Mouse (Mus musculus): Measurements from ENCODE around the gene Ninj1. TPM values are rescaled to one million over a fixed set of nuclear protein-coding genes. Genes with fewer than 3 reads are reported as not detected.

Ninj1 gene
- total RNA-seq, 2 experiments from 2014 or later = 17.3 to 23.8 TPM

- no peak for DNase-seq (ENCODE audit: low spot score)
Measured at GRCm38 (mm10) chr13:49225159-49225558, 37.9 kb downstream of the Ninj1 start.

DNA sequence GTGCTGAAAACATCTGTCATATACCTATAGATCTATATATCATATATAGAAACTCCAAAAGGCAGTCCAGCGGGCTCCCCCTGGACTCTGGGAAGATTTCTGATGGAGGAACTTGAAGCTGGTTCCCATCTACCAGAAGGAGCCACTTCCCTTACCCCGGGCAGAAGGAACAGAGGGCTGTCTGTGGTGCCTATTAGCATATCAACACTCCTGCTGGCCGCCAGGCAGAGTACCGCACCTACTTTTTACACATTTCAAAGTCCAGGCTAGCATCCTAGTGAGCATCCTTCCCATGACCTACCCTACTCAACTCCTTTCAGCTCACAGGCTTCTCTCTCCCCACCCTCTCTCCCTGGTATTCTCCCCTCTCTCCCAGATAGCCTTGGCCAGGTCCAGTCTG is 38.3 kb downstream of the Ninj1 start:
- DNase-seq (ENCODE audit: low spot score) = no peak

GRCm38 (mm10) chr13:49233792-49234572 is 46.7 kb downstream of the Ninj1 start:
- DNase-seq (ENCODE audit: low spot score) = no peak

GRCm38 (mm10) chr13:49234711-49235110 is 47.4 kb downstream of the Ninj1 start:
- DNase-seq (ENCODE audit: low spot score) = no peak

DNA sequence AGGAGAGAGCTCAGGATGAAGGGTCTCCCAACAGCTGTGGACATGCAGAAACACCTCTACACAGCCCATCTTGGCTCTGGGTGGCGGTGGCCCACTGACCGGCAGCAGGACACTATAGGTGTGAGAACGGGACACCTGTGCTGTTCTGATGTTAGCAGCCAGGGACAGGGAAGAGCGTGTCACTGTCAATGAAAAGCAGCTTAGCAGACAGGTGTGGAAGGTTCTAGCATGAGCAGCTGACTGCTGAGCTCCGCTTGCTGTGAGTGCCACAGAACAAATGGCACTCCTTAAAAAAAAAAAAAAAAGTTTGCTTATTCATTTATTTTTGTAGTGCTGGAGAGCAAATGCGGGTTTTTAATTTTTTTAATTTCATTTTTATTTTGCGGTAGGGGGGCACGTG is 50.3 kb downstream of the Ninj1 start:
- no peak for DNase-seq (ENCODE audit: low spot score)

DNA sequence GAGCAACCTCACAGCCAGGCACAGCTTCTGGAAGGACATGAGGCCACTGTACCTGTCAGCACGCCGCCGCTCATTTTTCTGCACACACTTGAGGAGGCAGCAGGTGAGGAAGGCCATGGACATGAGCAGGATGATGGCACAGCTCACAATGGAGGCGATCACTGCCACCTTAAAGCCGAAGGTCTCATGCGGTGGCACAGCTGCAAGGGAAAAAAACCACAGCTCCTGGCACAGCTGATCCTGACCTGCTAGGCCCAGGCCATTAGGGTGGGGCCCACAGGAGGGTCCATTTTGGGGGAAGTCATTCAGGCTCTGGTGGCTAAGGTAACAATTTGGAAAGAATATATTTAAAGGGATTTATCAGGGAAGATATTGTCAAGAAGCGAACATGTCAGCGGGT is 51.5 kb downstream of the Ninj1 start:
- no peak for DNase-seq (ENCODE audit: low spot score)

DNA sequence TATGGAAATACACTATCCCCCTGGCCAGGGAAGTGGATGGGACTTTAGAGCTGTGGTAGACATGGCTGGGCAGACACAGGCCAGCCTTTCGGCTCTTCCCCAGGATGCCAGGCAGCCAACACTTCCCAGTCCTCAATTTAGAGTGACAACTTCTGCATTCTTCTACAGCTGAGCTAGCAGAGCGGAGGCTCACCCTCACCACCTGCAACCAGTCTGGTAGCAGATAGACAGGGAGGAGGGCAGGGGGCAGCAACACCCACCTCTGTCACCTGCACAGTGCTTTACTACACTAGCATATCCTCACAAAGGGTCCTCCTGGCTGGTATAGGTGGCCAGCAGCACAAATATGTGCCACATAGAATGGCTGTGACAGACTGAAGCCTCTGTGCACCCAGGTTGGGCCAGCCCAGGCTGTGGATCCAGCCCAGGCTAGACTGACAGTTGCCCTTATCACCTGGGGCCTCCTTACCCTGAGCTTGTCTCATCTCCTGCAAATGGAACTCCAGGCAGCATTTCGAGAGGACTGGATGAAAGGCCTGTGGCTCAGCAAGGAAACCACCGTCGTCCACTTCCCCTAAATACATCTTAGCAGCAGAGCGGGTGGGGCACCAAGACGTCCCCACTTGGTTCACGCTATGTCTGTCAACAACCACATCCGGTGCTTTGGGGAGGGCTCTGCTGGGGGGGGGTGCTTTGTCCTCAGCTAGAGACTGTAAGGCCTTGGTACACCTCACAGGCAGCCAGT is 55.2 kb downstream of the Ninj1 start:
- DNase-seq (ENCODE audit: low spot score) = no peak

DNA sequence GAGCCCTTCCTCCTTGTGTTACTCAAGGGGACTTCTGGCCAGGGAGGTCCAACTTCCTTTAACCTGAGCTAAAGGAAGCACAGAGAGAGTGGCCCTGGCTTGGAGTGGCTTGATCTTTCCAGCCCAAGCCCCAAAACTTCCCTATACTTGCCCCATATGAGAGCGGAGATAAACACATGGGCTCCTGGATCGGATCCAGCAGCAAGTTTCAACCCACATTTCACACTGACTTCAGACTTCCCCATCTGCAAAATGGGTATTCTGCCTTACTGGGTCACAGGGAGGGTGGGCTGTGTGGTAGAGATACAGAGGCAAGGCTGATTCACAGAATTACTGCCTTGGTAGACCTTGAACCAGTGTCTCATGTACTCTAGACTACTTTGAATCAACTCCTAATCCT is 56.2 kb downstream of the Ninj1 start:
- no peak for DNase-seq (ENCODE audit: low spot score)

DNA sequence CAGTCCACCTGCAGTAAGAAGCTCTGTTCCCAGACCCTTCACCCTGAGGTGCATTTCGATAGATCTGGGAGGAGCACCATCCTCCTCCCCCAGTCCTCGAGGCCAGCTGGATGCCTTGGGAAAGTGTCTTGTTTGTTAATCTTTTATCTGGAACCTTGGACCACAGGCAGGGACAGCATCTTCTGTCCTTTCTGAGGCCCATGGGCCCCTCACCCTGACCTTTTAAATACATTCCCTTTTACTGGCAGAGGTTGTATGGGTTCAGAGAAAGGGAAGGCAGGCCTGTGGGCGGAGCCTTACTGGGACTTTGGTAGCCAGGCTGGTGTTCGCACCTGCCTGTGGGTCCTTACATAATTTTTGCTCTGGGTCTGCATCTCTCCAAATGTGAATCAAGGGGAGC is 58.0 kb downstream of the Ninj1 start:
- no peak for DNase-seq (ENCODE audit: low spot score)

Other genes starting within 250 kb of the Ninj1 start
- 100 to 1,000 TPM; 109 to 116 TPM for gene Fam120a, start 219.5 kb upstream of the Ninj1 start, total RNA-seq (2021)
- gene Wnk2, start 39.5 kb upstream of the Ninj1 start, total RNA-seq (2021) = 10 to 100 TPM; 63.4 to 85.0 TPM
- gene Card19, start 28.6 kb downstream of the Ninj1 start, total RNA-seq (2021) = 100 to 1,000 TPM; 124 to 139 TPM
- gene Susd3, start 61.2 kb downstream of the Ninj1 start, total RNA-seq (2021) = under 1 TPM in 1 of 2 experiments, not detected in 1; 0.24 TPM
- gene Fgd3, start 132.8 kb downstream of the Ninj1 start, total RNA-seq (2021) = under 1 TPM; 0.41 to 0.90 TPM
- 10 to 100 TPM; 23.4 to 28.6 TPM for gene Bicd2, start 154.1 kb downstream of the Ninj1 start, total RNA-seq (2021)
- 1 to 10 TPM; 5.9 to 6.6 TPM for gene Ippk, start 233.8 kb downstream of the Ninj1 start, total RNA-seq (2021)

Measured in gastrocnemius, adult 18-20 months (tissue).